27 mouse cellular contexts compared by ENCODE assay signal in genomic region chr2:161076262-161076661, GRCm38 (mm10).
"Had no signal": no experiment of that assay in that cellular context is flagged by ENCODE, and none has a peak within 500 bp of the region (broad histone marks: within the 10 kb centered on the region; RNA-seq: fewer than 3 reads in every experiment).

No protein-coding gene starts in this region.

- DNase-seq: cerebellum, adult 8-10 months; cerebellum, adult 9-10 months; cerebellum, adult 9-11 months; cerebellum, postnatal 10 days; cerebellum, postnatal 14 days; cerebellum, postnatal 25 days; cerebellum, postnatal 36 days; embryo, embryonic 11 days; forebrain, postnatal 0 days; gastrocnemius, adult 2 months; gastrocnemius, postnatal 10 days; gastrocnemius, postnatal 14 days; gastrocnemius, postnatal 25 days; gastrocnemius, postnatal 36 days; heart, adult 18-20 months; heart, adult 2 months had no signal

- H3K9ac ChIP-seq: embryonic facial prominence, embryonic 12.5 days; embryonic facial prominence, embryonic 13.5 days; embryonic facial prominence, embryonic 15.5 days; forebrain, embryonic 12.5 days; forebrain, embryonic 13.5 days; forebrain, embryonic 15.5 days; forebrain, postnatal 0 days had no signal

- H3K4me1 ChIP-seq: embryonic facial prominence, embryonic 10.5 days; embryonic facial prominence, embryonic 13.5 days; embryonic facial prominence, embryonic 15.5 days; forebrain, embryonic 10.5 days; forebrain, embryonic 12.5 days; forebrain, embryonic 13.5 days; forebrain, embryonic 15.5 days had no signal

- ATAC-seq: forebrain, embryonic 13.5 days; forebrain, embryonic 14.5 days; forebrain, embryonic 15.5 days; forebrain, embryonic 16.5 days; forebrain, postnatal 0 days had no signal

- H3K9me3 ChIP-seq: embryonic facial prominence, embryonic 10.5 days; embryonic facial prominence, embryonic 12.5 days; embryonic facial prominence, embryonic 13.5 days; embryonic facial prominence, embryonic 15.5 days; forebrain, embryonic 10.5 days; forebrain, embryonic 12.5 days; forebrain, embryonic 13.5 days; forebrain, embryonic 15.5 days had no signal

- H3K4me2 ChIP-seq: embryonic facial prominence, embryonic 12.5 days; embryonic facial prominence, embryonic 13.5 days; embryonic facial prominence, embryonic 15.5 days; forebrain, embryonic 12.5 days; forebrain, embryonic 13.5 days; forebrain, embryonic 15.5 days had no signal

- H3K27ac ChIP-seq: embryonic facial prominence, embryonic 10.5 days; embryonic facial prominence, embryonic 12.5 days; embryonic facial prominence, embryonic 13.5 days; embryonic facial prominence, embryonic 15.5 days; forebrain, embryonic 10.5 days; forebrain, embryonic 12.5 days; forebrain, embryonic 13.5 days; forebrain, embryonic 15.5 days; gastrocnemius, adult 2 months; heart, adult 2 months had no signal

- H3K27me3 ChIP-seq: embryonic facial prominence, embryonic 12.5 days; embryonic facial prominence, embryonic 13.5 days; embryonic facial prominence, embryonic 15.5 days; forebrain, embryonic 12.5 days; forebrain, embryonic 13.5 days; forebrain, embryonic 15.5 days had no signal

- H3K36me3 ChIP-seq: forebrain, embryonic 15.5 days had no signal

- H3K4me3 ChIP-seq: embryonic facial prominence, embryonic 10.5 days; embryonic facial prominence, embryonic 12.5 days; embryonic facial prominence, embryonic 13.5 days; embryonic facial prominence, embryonic 15.5 days; erythroblast, embryonic 14.5 days; forebrain, embryonic 10.5 days; forebrain, embryonic 12.5 days; forebrain, embryonic 13.5 days; forebrain, embryonic 15.5 days; gastrocnemius, adult 2 months; heart, adult 2 months had no signal
